Mouse (Mus musculus): ENCODE data around the gene Gpr152. TPM values are rescaled to one million over a fixed set of nuclear protein-coding genes. Genes with fewer than 3 reads are reported as not detected.

Gpr152 gene
- polyA plus RNA-seq, 1 experiment from 2014 or later, result not detected

- WGBS (ENCODE audit: insufficient replicate concordance), result 2% methylated on average over 43 of the region's 43 CpGs
These were observed 29.8 kb downstream of the Gpr152 start for GRCm38 (mm10) chr19:4169378-4169784.

GRCm38 (mm10) chr19:4169810-4170209 is 30.2 kb downstream of the Gpr152 start:
- H3K27me3 ChIP-seq (replicated peaks), result peaks cover 11% of the 10 kb centered on the region; the same call in 1 of the 2 replicates
- peaks cover 57% of the 10 kb centered on the region for H3K4me1 ChIP-seq
- peak overlapping the region; percentile 62 for H3K4me3 ChIP-seq
- no peaks in the 10 kb centered on the region for H3K9me3 ChIP-seq (replicated peaks)
- H3K36me3 ChIP-seq, result no peaks in the 10 kb centered on the region
- peak; percentile 41 for ATAC-seq
- peak overlapping the region; percentile 82 for H3K9ac ChIP-seq
- WGBS (ENCODE audit: insufficient replicate concordance), result 16% methylated on average over 27 of the region's 27 CpGs
- peak overlapping the region; percentile 81 for H3K27ac ChIP-seq
- peak overlapping the region; percentile 97 for H3K4me2 ChIP-seq

More at GRCm38 (mm10) chr19:4169378-4169784, 29.8 kb downstream of the Gpr152 start:
- Histone ChIP-seq H3K9me3 (replicated peaks) (no peaks in the 10 kb centered on the region), H3K27me3 (replicated peaks) (peaks cover 6% of the 10 kb centered on the region; the same call in 1 of the 2 replicates), H3K27ac (peak overlapping the region; percentile 81), H3K4me1 (peaks cover 61% of the 10 kb centered on the region), H3K4me3 (peak overlapping the region; percentile 62), H3K4me2 (peak overlapping the region; percentile 97), H3K36me3 (no peaks in the 10 kb centered on the region), H3K9ac (peak overlapping the region; percentile 82)
- ATAC-seq, result peak; percentile 94

- Histone ChIP-seq H3K36me3 (no peaks in the 10 kb centered on the region), H3K4me2 (no peak overlapping the region), H3K4me3 (no peak overlapping the region), H3K27me3 (replicated peaks) (peaks cover 11% of the 10 kb centered on the region), H3K9ac (no peak overlapping the region), H3K9me3 (replicated peaks) (no peaks in the 10 kb centered on the region), H3K4me1 (peaks cover 59% of the 10 kb centered on the region), H3K27ac (no peak overlapping the region)
- 79% methylated on average over 10 of the region's 10 CpGs for WGBS (ENCODE audit: insufficient replicate concordance)
- ATAC-seq, result no peak
These were observed 31.3 kb downstream of the Gpr152 start for GRCm38 (mm10) chr19:4170723-4171392.

DNA sequence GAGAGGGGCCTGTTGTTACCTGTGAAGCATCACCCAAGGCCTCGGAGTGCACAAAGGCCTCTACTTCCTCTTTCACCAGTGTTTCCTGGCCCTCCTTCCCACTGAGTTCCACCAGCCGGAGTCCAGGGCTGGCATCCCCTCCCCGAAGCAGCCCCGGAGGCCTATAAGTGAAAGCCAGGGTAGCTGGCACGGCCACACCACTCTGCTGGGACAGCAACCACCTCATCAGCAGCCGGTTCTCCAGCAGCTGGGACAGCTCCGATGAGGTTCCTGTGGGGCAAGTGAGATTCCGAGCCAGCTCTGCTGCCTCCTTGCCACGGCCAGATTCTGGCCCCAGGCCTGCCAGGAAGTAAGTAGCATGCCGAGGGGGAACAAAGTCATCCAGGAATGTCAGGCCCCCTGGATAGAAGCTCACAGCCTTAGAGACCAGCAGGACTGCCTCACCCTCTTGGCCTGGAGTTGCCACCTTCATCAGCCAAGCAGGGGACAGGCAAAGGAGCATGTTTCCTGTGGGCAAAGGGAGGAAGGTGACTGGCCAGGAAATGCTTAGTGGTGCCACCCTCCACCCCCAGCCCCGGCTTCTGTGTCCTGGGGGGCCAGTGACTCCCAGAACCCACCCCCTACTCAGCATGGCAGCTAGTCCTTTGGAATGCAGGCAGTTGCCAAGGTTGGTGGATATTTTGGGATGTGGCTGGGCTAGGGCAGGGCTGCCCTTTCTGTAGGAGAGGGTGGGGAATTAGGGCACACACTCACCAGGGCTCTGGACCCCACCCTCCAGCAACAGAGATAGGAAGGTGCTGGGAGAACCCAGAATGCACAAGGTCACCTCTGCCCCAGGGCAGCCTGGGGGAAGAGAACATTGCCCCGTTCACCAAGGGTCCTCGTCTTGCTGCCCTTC is 32.1 kb downstream of the Gpr152 start:
- Histone ChIP-seq H3K9me3 (replicated peaks) (no peaks in the 10 kb centered on the region), H3K9ac (no peak overlapping the region), H3K27ac (no peak overlapping the region), H3K36me3 (no peaks in the 10 kb centered on the region), H3K4me1 (peaks cover 59% of the 10 kb centered on the region), H3K4me3 (no peak overlapping the region), H3K4me2 (no peak overlapping the region), H3K27me3 (replicated peaks) (peaks cover 15% of the 10 kb centered on the region)
- WGBS (ENCODE audit: insufficient replicate concordance), result 56% methylated on average over 13 of the region's 13 CpGs
- no peak for ATAC-seq

GRCm38 (mm10) chr19:4172925-4173324 is 33.3 kb downstream of the Gpr152 start:
- no peaks in the 10 kb centered on the region for H3K36me3 ChIP-seq
- no peak overlapping the region for H3K9ac ChIP-seq
- no peak overlapping the region for H3K27ac ChIP-seq
- ATAC-seq, result no peak
- no peak overlapping the region for H3K4me2 ChIP-seq
- peaks cover 19% of the 10 kb centered on the region for H3K27me3 ChIP-seq (replicated peaks)
- 69% methylated on average over 11 of the region's 11 CpGs for WGBS (ENCODE audit: insufficient replicate concordance)
- no peak overlapping the region for H3K4me3 ChIP-seq
- H3K4me1 ChIP-seq, result peaks cover 47% of the 10 kb centered on the region
- H3K9me3 ChIP-seq (replicated peaks), result no peaks in the 10 kb centered on the region

DNA sequence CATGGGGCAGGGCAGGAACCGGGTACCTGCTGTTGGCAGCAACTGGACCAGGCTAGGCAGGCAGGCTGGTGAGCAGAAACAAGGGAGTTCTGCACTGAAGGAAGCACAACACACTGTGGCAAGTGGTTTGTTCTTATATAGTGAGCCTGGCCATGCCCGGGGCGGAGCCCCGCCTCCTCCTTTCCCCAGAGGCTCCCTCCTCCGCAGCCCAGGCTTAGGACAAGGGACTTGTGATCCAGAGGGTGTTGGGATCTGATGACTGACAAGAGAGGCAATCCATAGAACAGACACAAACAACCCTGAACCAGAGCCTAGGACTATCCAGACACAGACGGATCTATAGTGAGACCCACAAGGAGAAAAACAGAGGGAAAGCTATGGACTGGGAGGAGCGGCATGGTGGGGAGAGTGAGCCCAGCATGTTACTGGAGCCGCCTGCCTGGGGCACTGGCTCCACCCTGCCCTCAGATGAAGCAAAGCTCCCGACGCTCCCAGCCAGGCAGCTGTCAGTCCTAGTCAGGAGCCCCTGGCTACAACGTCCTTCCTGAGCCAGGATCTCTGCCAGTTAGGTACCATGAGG is 35.9 kb downstream of the Gpr152 start, which contains the start of gene Carns1:
Gene Carns1 (minus strand): TSS at position 112 of the 580 bp plus-strand sequence.
- Histone ChIP-seq H3K9me3 (replicated peaks) (no peaks in the 10 kb centered on the region), H3K4me1 (peaks cover 28% of the 10 kb centered on the region), H3K4me2 (peak within 1 kb of the TSS; percentile 31), H3K9ac (no peak within 1 kb of the TSS), H3K36me3 (no peaks in the 10 kb centered on the region), H3K4me3 (no peak within 1 kb of the TSS), H3K27me3 (replicated peaks) (peaks cover 19% of the 10 kb centered on the region), H3K27ac (no peak within 1 kb of the TSS)
- WGBS (ENCODE audit: insufficient replicate concordance), result 20% methylated on average over 11 of the region's 11 CpGs
- 0 out of 2 replicates have a peak, but pooled peaks have one; percentile 11 for ATAC-seq

DNA sequence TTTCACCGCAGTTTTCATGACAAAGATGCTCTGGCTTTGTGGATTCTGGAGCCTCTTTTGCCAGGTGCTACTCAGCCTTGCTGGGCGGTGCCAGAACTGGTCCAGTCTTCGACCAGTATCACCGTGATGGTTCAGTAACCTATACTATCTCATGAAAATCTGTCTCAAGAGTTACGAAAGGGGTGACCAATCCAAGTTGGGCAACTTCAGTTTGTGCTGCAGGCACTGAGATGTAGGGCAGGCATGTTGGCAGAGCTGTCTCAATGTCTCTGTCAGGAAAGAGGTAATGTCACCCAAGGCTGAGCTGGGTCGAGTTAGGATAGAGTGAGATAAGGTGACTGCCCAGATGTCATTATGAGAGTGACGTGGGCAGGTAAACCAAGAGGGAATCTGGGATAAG is 40.8 kb downstream of the Gpr152 start:
- Histone ChIP-seq H3K9me3 (replicated peaks) (no peaks in the 10 kb centered on the region), H3K4me2 (no peak overlapping the region), H3K27me3 (replicated peaks) (peaks cover 8% of the 10 kb centered on the region), H3K4me1 (peaks cover 22% of the 10 kb centered on the region), H3K4me3 (no peak overlapping the region), H3K9ac (no peak overlapping the region), H3K27ac (no peak overlapping the region), H3K36me3 (no peaks in the 10 kb centered on the region)
- ATAC-seq, result no peak
- WGBS (ENCODE audit: insufficient replicate concordance), result 64% methylated on average over 7 of the region's 7 CpGs

GRCm38 (mm10) chr19:4181892-4182291 is 42.3 kb downstream of the Gpr152 start:
- no peak overlapping the region for H3K27ac ChIP-seq
- ATAC-seq, result no peak
- WGBS (ENCODE audit: insufficient replicate concordance), result 40% methylated on average over 3 of the region's 3 CpGs
- H3K4me2 ChIP-seq, result no peak overlapping the region
- no peaks in the 10 kb centered on the region for H3K9me3 ChIP-seq (replicated peaks)
- peaks cover 24% of the 10 kb centered on the region for H3K4me1 ChIP-seq
- peaks cover 2% of the 10 kb centered on the region for H3K27me3 ChIP-seq (replicated peaks)
- H3K36me3 ChIP-seq, result no peaks in the 10 kb centered on the region
- H3K9ac ChIP-seq, result no peak overlapping the region
- no peak overlapping the region for H3K4me3 ChIP-seq

GRCm38 (mm10) chr19:4183689-4184088 is 44.1 kb downstream of the Gpr152 start:
- WGBS (ENCODE audit: insufficient replicate concordance), result 64% methylated on average over 2 of the region's 2 CpGs

GRCm38 (mm10) chr19:4184976-4185975 is 45.7 kb downstream of the Gpr152 start:
- WGBS (ENCODE audit: insufficient replicate concordance), result 33% methylated on average over 15 of the region's 15 CpGs
- peak; percentile 33; the same call in 1 of the 2 replicates for ATAC-seq
- no peak overlapping the region for H3K4me3 ChIP-seq
- no peak overlapping the region for H3K9ac ChIP-seq
- peaks cover 30% of the 10 kb centered on the region for H3K4me1 ChIP-seq
- H3K4me2 ChIP-seq, result peak overlapping the region; percentile 20
- peak overlapping the region; percentile 61 for H3K27ac ChIP-seq
- no peaks in the 10 kb centered on the region for H3K36me3 ChIP-seq
- H3K27me3 ChIP-seq (replicated peaks), result no peaks in the 10 kb centered on the region
- no peaks in the 10 kb centered on the region for H3K9me3 ChIP-seq (replicated peaks)

More at GRCm38 (mm10) chr19:4183689-4184088, 44.1 kb downstream of the Gpr152 start:
- no peaks in the 10 kb centered on the region for H3K36me3 ChIP-seq
- no peak overlapping the region for H3K4me2 ChIP-seq
- peaks cover 28% of the 10 kb centered on the region for H3K4me1 ChIP-seq
- H3K9me3 ChIP-seq (replicated peaks), result no peaks in the 10 kb centered on the region
- H3K9ac ChIP-seq, result no peak overlapping the region
- H3K4me3 ChIP-seq, result no peak overlapping the region
- H3K27me3 ChIP-seq (replicated peaks), result no peaks in the 10 kb centered on the region
- H3K27ac ChIP-seq, result no peak overlapping the region
- no peak for ATAC-seq

DNA sequence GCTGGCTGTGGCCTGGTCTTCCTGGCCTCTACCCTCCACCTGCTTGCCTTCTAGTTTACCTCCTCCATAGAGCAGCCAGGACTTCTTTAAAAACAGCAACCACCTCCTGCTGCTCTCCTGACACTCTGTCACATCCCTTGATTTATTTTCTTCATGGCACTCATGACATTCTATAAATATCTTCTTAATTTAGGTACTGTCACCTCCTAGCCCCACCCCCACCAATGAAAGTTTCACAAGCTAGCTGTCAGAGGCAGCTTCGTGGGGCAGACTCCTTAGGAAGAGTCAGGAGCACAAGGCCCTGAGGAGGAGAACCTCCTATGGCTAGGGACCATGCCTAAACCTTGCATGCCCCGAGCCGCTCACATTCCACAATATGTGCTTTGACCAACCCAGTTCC is 47.7 kb downstream of the Gpr152 start:
- Histone ChIP-seq H3K27ac (no peak overlapping the region), H3K9me3 (replicated peaks) (no peaks in the 10 kb centered on the region), H3K27me3 (replicated peaks) (no peaks in the 10 kb centered on the region), H3K4me1 (peaks cover 38% of the 10 kb centered on the region), H3K4me3 (no peak overlapping the region), H3K9ac (no peak overlapping the region), H3K36me3 (no peaks in the 10 kb centered on the region), H3K4me2 (no peak overlapping the region)
- no peak for ATAC-seq
- WGBS (ENCODE audit: insufficient replicate concordance), result 79% methylated on average over 3 of the region's 3 CpGs

All from liver, embryonic 12.5 days (tissue).